Comparison of ENCODE assay signal across 8 mouse cellular contexts in genomic region chr19:8992769-8993624, GRCm38 (mm10). TPM values are rescaled to one million over a fixed set of nuclear protein-coding genes. Genes with fewer than 3 reads are reported as not detected.
A peak's percentile ranks its signal among the peaks of the same experiment; 100 is the strongest.
DNase-seq lines count a peak whose midpoint lies in the region; ATAC-seq and TF ChIP-seq lines count a peak whose summit lies in the region.

No protein-coding gene starts in this region.

- WGBS in heart, embryonic 11.5 days (ENCODE audit: insufficient replicate concordance): 32% methylated on average over 12 of the region's 12 CpGs
- WGBS in kidney, embryonic 15.5 days: 23% methylated on average over 12 of the region's 12 CpGs
- 29% methylated on average over 12 of the region's 12 CpGs for WGBS in liver, embryonic 14.5 days (ENCODE audit: insufficient replicate concordance)
- 47% methylated on average over 12 of the region's 12 CpGs for WGBS in olfactory bulb, adult 2 months

- no peaks in the 10 kb centered on the region for H3K9me3 ChIP-seq in heart, embryonic 11.5 days (replicated peaks; ENCODE audit: control insufficient read depth, low read length)
- no peaks in the 10 kb centered on the region for H3K9me3 ChIP-seq in kidney, embryonic 15.5 days (replicated peaks)
- H3K9me3 ChIP-seq in liver, embryonic 14.5 days (ENCODE audit: control insufficient read depth, low read length): no peaks in the 10 kb centered on the region

- no peak for TF ChIP-seq EP300 in liver, embryonic 14.5 days (IDR thresholded peaks at IDR 0.05; ENCODE audit: low read depth)

- peaks cover 47% of the 10 kb centered on the region for H3K4me1 ChIP-seq in heart, embryonic 11.5 days (ENCODE audit: control insufficient read depth, insufficient read depth, low read length)
- peaks cover 65% of the 10 kb centered on the region for H3K4me1 ChIP-seq in kidney, embryonic 15.5 days
- H3K4me1 ChIP-seq in liver, embryonic 14.5 days (replicated peaks; ENCODE audit: control insufficient read depth in 2 of 2, insufficient read depth in 2 of 2, low read length in 1 of 2): peaks cover 4 to 14% of the 10 kb centered on the region in 2 experiments; a peak in 3 of 4 replicates
- H3K4me1 ChIP-seq in olfactory bulb, adult 2 months (ENCODE audit: control insufficient read depth, insufficient read depth, low read length): peaks cover 43% of the 10 kb centered on the region

- H3K9ac ChIP-seq in heart, embryonic 11.5 days (ENCODE audit: low read depth, low read length): 0 out of 2 replicates have a peak overlapping the region, but pooled peaks have one; percentile 12
- H3K9ac ChIP-seq in kidney, embryonic 15.5 days: no peak overlapping the region
- H3K9ac ChIP-seq in liver, embryonic 14.5 days (replicated peaks): no peak overlapping the region

- no peak for TF ChIP-seq POLR2A in olfactory bulb, adult 2 months (IDR thresholded peaks at IDR 0.05; ENCODE audit: insufficient read depth, low read depth, low read length)

- H3K4me2 ChIP-seq in heart, embryonic 11.5 days: peak overlapping the region; percentile 76
- H3K4me2 ChIP-seq in kidney, embryonic 15.5 days: peak overlapping the region; percentile 90
- no peak overlapping the region for H3K4me2 ChIP-seq in liver, embryonic 14.5 days (ENCODE audit: low read depth)

- DNase-seq in 3134 (ENCODE audit: extremely low read depth, insufficient read length, low spot score): peak; percentile 86
- peak; percentile 88 for DNase-seq in R1 (ENCODE audit: low read depth, low spot score)
- DNase-seq in embryo, embryonic 9.5 days (ENCODE audit: extremely low spot score): peak; percentile 80
- peak in 2 of 3 experiments; percentile 46 to 52 for DNase-seq in liver, embryonic 14.5 days (ENCODE audit: low read depth in 3 of 3, low spot score in 3 of 3)
- peak; percentile 65 to 70 for DNase-seq in thymus, adult 18-20 months

- H3K4me3 ChIP-seq in heart, embryonic 11.5 days (ENCODE audit: low read depth, low read length): no peak overlapping the region
- H3K4me3 ChIP-seq in kidney, embryonic 15.5 days (replicated peaks): peak overlapping the region; percentile 0; the same call in 1 of the 2 replicates
- no peak overlapping the region for H3K4me3 ChIP-seq in liver, embryonic 14.5 days (ENCODE audit: insufficient read depth in 1 of 2, low read depth in 2 of 2, low read length in 2 of 2)
- no peak overlapping the region for H3K4me3 ChIP-seq in olfactory bulb, adult 2 months (ENCODE audit: insufficient read depth, low read depth, low read length)

- peak; percentile 83 for TF ChIP-seq CTCF in liver, embryonic 14.5 days (IDR thresholded peaks at IDR 0.05; ENCODE audit: low read depth)
- TF ChIP-seq CTCF in olfactory bulb, adult 2 months (IDR thresholded peaks at IDR 0.05; ENCODE audit: insufficient read depth, low read depth, low read length): peak; percentile 43

- no peaks in the 10 kb centered on the region for H3K27me3 ChIP-seq in heart, embryonic 11.5 days (ENCODE audit: control insufficient read depth, insufficient read depth, low read length)
- no peaks in the 10 kb centered on the region for H3K27me3 ChIP-seq in kidney, embryonic 15.5 days
- peaks cover 26% of the 10 kb centered on the region for H3K27me3 ChIP-seq in liver, embryonic 14.5 days (ENCODE audit: control insufficient read depth, insufficient read depth, low read length)

- peak; percentile 35 for ATAC-seq in heart, embryonic 11.5 days (replicated peaks; ENCODE audit: insufficient number of reproducible peaks, low FRiP score, low TSS enrichment)
- ATAC-seq in kidney, embryonic 15.5 days (replicated peaks; ENCODE audit: low FRiP score): no peak
- 0 out of 2 replicates have a peak, but pooled peaks have one; percentile 22 for ATAC-seq in liver, embryonic 14.5 days (ENCODE audit: insufficient read depth)

- H3K36me3 ChIP-seq in heart, embryonic 11.5 days (ENCODE audit: control insufficient read depth, insufficient read depth, low read length): no peaks in the 10 kb centered on the region
- H3K36me3 ChIP-seq in kidney, embryonic 15.5 days: no peaks in the 10 kb centered on the region
- H3K36me3 ChIP-seq in liver, embryonic 14.5 days (replicated peaks; ENCODE audit: control insufficient read depth, insufficient read depth, low read depth): no peaks in the 10 kb centered on the region

- peak overlapping the region; percentile 90 for H3K27ac ChIP-seq in heart, embryonic 11.5 days (ENCODE audit: low read depth, low read length)
- H3K27ac ChIP-seq in kidney, embryonic 15.5 days: peak overlapping the region; percentile 86
- H3K27ac ChIP-seq in liver, embryonic 14.5 days: no peak overlapping the region
- no peak overlapping the region for H3K27ac ChIP-seq in olfactory bulb, adult 2 months (ENCODE audit: insufficient read depth, low read depth, low read length)

RNA-seq across cellular contexts. Expression of gene Ahnak, which starts 3.9 kb away (rescaled TPM):
- polyA plus RNA-seq in heart, embryonic 11.5 days (2014; fragmentation: Nextera tagmentation; extraction: Ambion mirVana): 15.1 and 17.4 TPM in 2 replicates
- 17.3 and 18.2 TPM in 2 replicates for polyA plus RNA-seq in kidney, embryonic 15.5 days (2015; fragmentation: Nextera tagmentation; extraction: Ambion mirVana)
- polyA plus RNA-seq in liver, embryonic 14.5 days (2012; rRNA removed): 0.35 and 0.83 TPM in 2 replicates
- polyA plus RNA-seq in liver, embryonic 14.5 days (2014; fragmentation: Nextera tagmentation; extraction: Ambion mirVana): 1.5 and 1.7 TPM in 2 replicates
- not detected in 2 replicates for polyA plus RNA-seq in olfactory bulb, adult 2 months (2012; ENCODE audit: insufficient read depth, insufficient read length, low replicate concordance, missing spikeins)

RNA-seq across cellular contexts. Expression of gene Eef1g, which starts 26.2 kb away (rescaled TPM):
- 344 TPM in 2 replicates for polyA plus RNA-seq in heart, embryonic 11.5 days (2014; fragmentation: Nextera tagmentation; extraction: Ambion mirVana)
- 467 and 476 TPM in 2 replicates for polyA plus RNA-seq in kidney, embryonic 15.5 days (2015; fragmentation: Nextera tagmentation; extraction: Ambion mirVana)
- polyA plus RNA-seq in liver, embryonic 14.5 days (2012; rRNA removed): 120 and 178 TPM in 2 replicates
- 183 and 201 TPM in 2 replicates for polyA plus RNA-seq in liver, embryonic 14.5 days (2014; fragmentation: Nextera tagmentation; extraction: Ambion mirVana)
- polyA plus RNA-seq in olfactory bulb, adult 2 months (2012; ENCODE audit: insufficient read depth, insufficient read length, low replicate concordance, missing spikeins): 678 TPM in 1 of 2 replicates, not detected in the other

RNA-seq across cellular contexts. Expression of gene Tut1, which starts 39.4 kb away (rescaled TPM):
- polyA plus RNA-seq in heart, embryonic 11.5 days (2014; fragmentation: Nextera tagmentation; extraction: Ambion mirVana): 17.1 and 19.8 TPM in 2 replicates
- 32.9 and 33.5 TPM in 2 replicates for polyA plus RNA-seq in kidney, embryonic 15.5 days (2015; fragmentation: Nextera tagmentation; extraction: Ambion mirVana)
- 9.3 and 9.5 TPM in 2 replicates for polyA plus RNA-seq in liver, embryonic 14.5 days (2012; rRNA removed)
- 10.0 and 11.5 TPM in 2 replicates for polyA plus RNA-seq in liver, embryonic 14.5 days (2014; fragmentation: Nextera tagmentation; extraction: Ambion mirVana)
- polyA plus RNA-seq in olfactory bulb, adult 2 months (2012; ENCODE audit: insufficient read depth, insufficient read length, low replicate concordance, missing spikeins): not detected in 2 replicates

RNA-seq across cellular contexts. Expression of gene Mta2, which starts 51.3 kb away (rescaled TPM):
- polyA plus RNA-seq in heart, embryonic 11.5 days (2014; fragmentation: Nextera tagmentation; extraction: Ambion mirVana): 30.0 and 39.9 TPM in 2 replicates
- polyA plus RNA-seq in kidney, embryonic 15.5 days (2015; fragmentation: Nextera tagmentation; extraction: Ambion mirVana): 166 and 168 TPM in 2 replicates
- polyA plus RNA-seq in liver, embryonic 14.5 days (2012; rRNA removed): 18.9 and 23.0 TPM in 2 replicates
- polyA plus RNA-seq in liver, embryonic 14.5 days (2014; fragmentation: Nextera tagmentation; extraction: Ambion mirVana): 18.5 and 22.8 TPM in 2 replicates
- polyA plus RNA-seq in olfactory bulb, adult 2 months (2012; ENCODE audit: insufficient read depth, insufficient read length, low replicate concordance, missing spikeins): not detected in 2 replicates

Comparison
In these comparisons a context has a peak if more than half of its experiments do, and no peak if none do; other contexts are left out.
1. H3K27ac ChIP-seq: peak in heart, embryonic 11.5 days (single experiment) and kidney, embryonic 15.5 days (single experiment); none in liver, embryonic 14.5 days (single experiment) and olfactory bulb, adult 2 months (single experiment).
2. RNA of gene Tut1, which starts 39.4 kb away (polyA plus RNA-seq): 32.9 to 33.5 TPM in kidney, embryonic 15.5 days, 17.1 to 19.8 TPM in heart, embryonic 11.5 days and 9.3 to 11.5 TPM in liver, embryonic 14.5 days; not detected in olfactory bulb, adult 2 months; every median in the first group is over 10 times any median in the second.
3. Peak in every context shown above with its lines, with median percentiles within 50 percentile points of each other: DNase-seq.